Comparison of ENCODE assay signal across 7 mouse cellular contexts in the genomic region with DNA sequence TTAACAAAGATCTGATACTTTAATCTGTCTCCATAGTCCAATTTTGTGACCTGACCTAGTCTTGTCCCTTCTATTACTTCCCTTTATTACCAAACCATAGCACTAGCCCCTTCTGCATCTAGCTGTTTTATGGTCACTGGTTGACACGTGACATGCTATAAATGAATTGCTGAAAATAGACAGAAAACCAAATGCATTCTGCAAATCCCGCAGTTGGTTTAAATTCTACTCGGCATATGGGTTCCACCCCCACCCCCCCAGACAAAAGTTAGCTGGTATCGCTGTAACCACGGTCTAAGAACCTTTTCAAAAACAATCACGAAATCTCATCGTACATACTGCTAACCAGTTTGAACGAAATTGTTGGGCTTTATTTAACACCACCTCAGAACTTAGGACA. TPM values are rescaled to one million over a fixed set of nuclear protein-coding genes. Genes with fewer than 3 reads are reported as not detected.
DNase-seq lines count a peak whose midpoint lies in the region; ATAC-seq and TF ChIP-seq lines count a peak whose summit lies in the region.

No protein-coding gene starts in this region.

- no peaks in the 10 kb centered on the region for H3K27me3 ChIP-seq in neural tube, embryonic 11.5 days (ENCODE audit: control insufficient read depth, insufficient read depth, low read length)
- H3K27me3 ChIP-seq in embryonic facial prominence, embryonic 14.5 days (replicated peaks; ENCODE audit: control insufficient read depth, insufficient read depth, low read length) = no peaks in the 10 kb centered on the region
- peaks cover 3% of the 10 kb centered on the region; the same call in 1 of the 2 replicates for H3K27me3 ChIP-seq in limb, embryonic 12.5 days
- H3K27me3 ChIP-seq in stomach, embryonic 15.5 days (replicated peaks) = no peaks in the 10 kb centered on the region
- H3K27me3 ChIP-seq in thymus, adult 2 months (ENCODE audit: control insufficient read depth, insufficient read depth, low read length) = no peaks in the 10 kb centered on the region

- H3K27ac ChIP-seq in neural tube, embryonic 11.5 days (ENCODE audit: low read depth, low read length) = no peak overlapping the region
- H3K27ac ChIP-seq in embryonic facial prominence, embryonic 14.5 days (replicated peaks; ENCODE audit: low read depth, low read length) = peak overlapping the region; percentile 92
- H3K27ac ChIP-seq in limb, embryonic 12.5 days = peak overlapping the region; percentile 89; the same call in 1 of the 2 replicates
- H3K27ac ChIP-seq in stomach, embryonic 15.5 days = peak overlapping the region; percentile 95; the same call in 1 of the 2 replicates
- H3K27ac ChIP-seq in thymus, adult 2 months (ENCODE audit: control insufficient read depth, insufficient read depth, low read length) = no peak overlapping the region

- peaks cover 5% of the 10 kb centered on the region; the same call in 1 of the 2 replicates for H3K4me1 ChIP-seq in neural tube, embryonic 11.5 days (ENCODE audit: control insufficient read depth, insufficient read depth, low read length)
- peaks cover 12% of the 10 kb centered on the region for H3K4me1 ChIP-seq in embryonic facial prominence, embryonic 14.5 days (ENCODE audit: control insufficient read depth, insufficient read depth, low read length)
- H3K4me1 ChIP-seq in limb, embryonic 12.5 days (replicated peaks) = peaks cover 17% of the 10 kb centered on the region
- H3K4me1 ChIP-seq in stomach, embryonic 15.5 days = peaks cover 11% of the 10 kb centered on the region
- no peaks in the 10 kb centered on the region; the same call in 1 of the 2 replicates for H3K4me1 ChIP-seq in thymus, adult 2 months (replicated peaks; ENCODE audit: control insufficient read depth, insufficient read depth, low read length)

- no peak for TF ChIP-seq POLR2A in thymus, adult 2 months (IDR thresholded peaks at IDR 0.05; ENCODE audit: control insufficient read depth, extremely low read depth, insufficient read depth, low read length, poor library complexity)

- DNase-seq in neural tube, embryonic 11.5 days (ENCODE audit: low spot score) = no peak
- no peak for DNase-seq in neural tube, embryonic 10.5 days (ENCODE audit: extremely low spot score, low spot score)
- no peak for DNase-seq in embryonic facial prominence, embryonic 14.5 days (ENCODE audit: low spot score)
- no peak for DNase-seq in layer of hippocampus, postnatal 25 days (ENCODE audit: extremely low spot score in 1 of 2, low spot score in 1 of 2)
- no peak for DNase-seq in thymus, adult 2 months

- no peaks in the 10 kb centered on the region for H3K36me3 ChIP-seq in neural tube, embryonic 11.5 days (ENCODE audit: control insufficient read depth, insufficient read depth, low read length)
- peaks cover 12% of the 10 kb centered on the region for H3K36me3 ChIP-seq in embryonic facial prominence, embryonic 14.5 days (ENCODE audit: control insufficient read depth, insufficient read depth, low read length)
- H3K36me3 ChIP-seq in limb, embryonic 12.5 days = peaks cover 9% of the 10 kb centered on the region
- no peaks in the 10 kb centered on the region for H3K36me3 ChIP-seq in stomach, embryonic 15.5 days
- H3K36me3 ChIP-seq in thymus, adult 2 months (ENCODE audit: control insufficient read depth, insufficient read depth, low read length) = peaks cover 8% of the 10 kb centered on the region; the same call in 1 of the 2 replicates

- H3K9me3 ChIP-seq in neural tube, embryonic 11.5 days (ENCODE audit: control insufficient read depth, low read length) = no peaks in the 10 kb centered on the region
- H3K9me3 ChIP-seq in embryonic facial prominence, embryonic 14.5 days (ENCODE audit: control insufficient read depth, low read length) = no peaks in the 10 kb centered on the region
- no peaks in the 10 kb centered on the region for H3K9me3 ChIP-seq in limb, embryonic 12.5 days
- H3K9me3 ChIP-seq in stomach, embryonic 15.5 days = no peaks in the 10 kb centered on the region

- 8% methylated on average over 8 of the region's 8 CpGs for WGBS in neural tube, embryonic 11.5 days
- WGBS in embryonic facial prominence, embryonic 14.5 days = 4% methylated on average over 8 of the region's 8 CpGs
- WGBS in limb, embryonic 12.5 days = 3% methylated on average over 8 of the region's 8 CpGs
- WGBS in stomach, embryonic 15.5 days = 3% methylated on average over 8 of the region's 8 CpGs
- WGBS in thymus, adult 2 months = 1% methylated on average over 8 of the region's 8 CpGs

- H3K4me2 ChIP-seq in neural tube, embryonic 11.5 days (ENCODE audit: low read depth) = peak overlapping the region; percentile 74
- H3K4me2 ChIP-seq in embryonic facial prominence, embryonic 14.5 days (ENCODE audit: low read depth, low read length) = peak overlapping the region; percentile 78
- H3K4me2 ChIP-seq in limb, embryonic 12.5 days = peak overlapping the region; percentile 67
- peak overlapping the region; percentile 56 for H3K4me2 ChIP-seq in stomach, embryonic 15.5 days

- no peak for ATAC-seq in neural tube, embryonic 11.5 days (ENCODE audit: insufficient read depth, low FRiP score, low TSS enrichment)
- no peak for ATAC-seq in embryonic facial prominence, embryonic 14.5 days (ENCODE audit: low read depth)
- ATAC-seq in limb, embryonic 12.5 days (ENCODE audit: insufficient number of reproducible peaks, insufficient read depth, low FRiP score, low TSS enrichment, low read depth) = no peak
- ATAC-seq in stomach, embryonic 15.5 days (ENCODE audit: insufficient read depth, low FRiP score, low read depth) = no peak

- peak overlapping the region; percentile 95 for H3K9ac ChIP-seq in neural tube, embryonic 11.5 days (ENCODE audit: low read length)
- H3K9ac ChIP-seq in embryonic facial prominence, embryonic 14.5 days (ENCODE audit: low read depth, low read length) = peak overlapping the region; percentile 99
- H3K9ac ChIP-seq in limb, embryonic 12.5 days (replicated peaks) = peak overlapping the region; percentile 93
- peak overlapping the region; percentile 97; the same call in 1 of the 2 replicates for H3K9ac ChIP-seq in stomach, embryonic 15.5 days

- no peak for TF ChIP-seq CTCF in thymus, adult 2 months (IDR thresholded peaks at IDR 0.05; ENCODE audit: borderline replicate concordance, control insufficient read depth, extremely low read depth, insufficient read depth, low read length, poor library complexity)

- H3K4me3 ChIP-seq in neural tube, embryonic 11.5 days (ENCODE audit: low read depth, low read length) = peak overlapping the region; percentile 94
- H3K4me3 ChIP-seq in embryonic facial prominence, embryonic 14.5 days (ENCODE audit: low read depth, low read length) = peak overlapping the region; percentile 99
- H3K4me3 ChIP-seq in limb, embryonic 12.5 days (replicated peaks) = peak overlapping the region; percentile 96
- peak overlapping the region; percentile 96 for H3K4me3 ChIP-seq in stomach, embryonic 15.5 days (replicated peaks)
- H3K4me3 ChIP-seq in thymus, adult 2 months (ENCODE audit: control insufficient read depth, insufficient read depth, low read length) = no peak overlapping the region

RNA-seq across cellular contexts. Expression of gene Slc30a5, which starts 1.0 kb away (rescaled TPM):
- polyA plus RNA-seq in neural tube, embryonic 11.5 days (2014; fragmentation: Nextera tagmentation; extraction: Ambion mirVana) = 48.2 and 49.8 TPM in 2 replicates
- 68.0 and 75.5 TPM in 2 replicates for polyA plus RNA-seq in embryonic facial prominence, embryonic 14.5 days (2014; fragmentation: Nextera tagmentation; extraction: Ambion mirVana)
- polyA plus RNA-seq in limb, embryonic 12.5 days (2016; fragmentation: Nextera tagmentation; extraction: Ambion mirVana) = 54.7 and 55.5 TPM in 2 replicates
- 58.4 and 64.3 TPM in 2 replicates for polyA plus RNA-seq in stomach, embryonic 15.5 days (2015; fragmentation: Nextera tagmentation; extraction: Ambion mirVana)
- total RNA-seq in layer of hippocampus, postnatal 25 days (2021) = 10 to 100 TPM; 37.9 to 40.5 TPM
- 31.4 and 33.4 TPM in 2 replicates for polyA plus RNA-seq in thymus, adult 2 months (2012; rRNA removed)

RNA-seq across cellular contexts. Expression of gene Ccnb1, which starts 45.8 kb away (rescaled TPM):
- 343 and 345 TPM in 2 replicates for polyA plus RNA-seq in neural tube, embryonic 11.5 days (2014; fragmentation: Nextera tagmentation; extraction: Ambion mirVana)
- polyA plus RNA-seq in embryonic facial prominence, embryonic 14.5 days (2014; fragmentation: Nextera tagmentation; extraction: Ambion mirVana) = 169 and 219 TPM in 2 replicates
- 300 and 302 TPM in 2 replicates for polyA plus RNA-seq in limb, embryonic 12.5 days (2016; fragmentation: Nextera tagmentation; extraction: Ambion mirVana)
- 207 and 208 TPM in 2 replicates for polyA plus RNA-seq in stomach, embryonic 15.5 days (2015; fragmentation: Nextera tagmentation; extraction: Ambion mirVana)
- 1 to 10 TPM; 1.5 TPM for total RNA-seq in layer of hippocampus, postnatal 25 days (2021)
- 63.7 and 76.8 TPM in 2 replicates for polyA plus RNA-seq in thymus, adult 2 months (2012; rRNA removed)

RNA-seq across cellular contexts. Expression of gene Cenph, which starts 56.5 kb away (rescaled TPM):
- polyA plus RNA-seq in neural tube, embryonic 11.5 days (2014; fragmentation: Nextera tagmentation; extraction: Ambion mirVana) = 44.0 and 48.3 TPM in 2 replicates
- polyA plus RNA-seq in embryonic facial prominence, embryonic 14.5 days (2014; fragmentation: Nextera tagmentation; extraction: Ambion mirVana) = 23.3 and 30.5 TPM in 2 replicates
- 55.2 and 60.7 TPM in 2 replicates for polyA plus RNA-seq in limb, embryonic 12.5 days (2016; fragmentation: Nextera tagmentation; extraction: Ambion mirVana)
- 28.0 and 33.9 TPM in 2 replicates for polyA plus RNA-seq in stomach, embryonic 15.5 days (2015; fragmentation: Nextera tagmentation; extraction: Ambion mirVana)
- total RNA-seq in layer of hippocampus, postnatal 25 days (2021) = 1 to 10 TPM in 1 of 2 experiments, under 1 TPM in 1; 0.42 to 1.1 TPM
- 4.0 and 5.6 TPM in 2 replicates for polyA plus RNA-seq in thymus, adult 2 months (2012; rRNA removed)

Comparison
In these comparisons a context has a peak if more than half of its experiments do, and no peak if none do; other contexts are left out.
1. H3K27ac ChIP-seq: peak in embryonic facial prominence, embryonic 14.5 days (single experiment), limb, embryonic 12.5 days (single experiment) and stomach, embryonic 15.5 days (single experiment); none in neural tube, embryonic 11.5 days (single experiment) and thymus, adult 2 months (single experiment).
2. Peak in every context shown above with its lines, with median percentiles within 50 percentile points of each other: H3K4me2 ChIP-seq and H3K9ac ChIP-seq.